Mouse (Mus musculus): ENCODE measurements around the gene Pef1. TPM values are rescaled to one million over a fixed set of nuclear protein-coding genes. Genes with fewer than 3 reads are reported as not detected.

Pef1 gene
- polyA plus RNA-seq, 2 experiments = 24.9 to 38.9 TPM

GRCm38 (mm10) chr4:130071758-130072157, 30.6 kb upstream of the Pef1 start:
- Histone ChIP-seq H3K27ac (no peak overlapping the region), H3K4me2 (ENCODE audit: low read depth) (no peak overlapping the region), H3K9ac (replicated peaks) (no peak overlapping the region), H3K9me3 (ENCODE audit: control insufficient read depth, low read length) (no peaks in the 10 kb centered on the region), H3K36me3 (replicated peaks; ENCODE audit: control insufficient read depth, insufficient read depth, low read depth) (no peaks in the 10 kb centered on the region), H3K4me3 (ENCODE audit: insufficient read depth in 1 of 2, low read depth in 2 of 2, low read length in 2 of 2) (no peak overlapping the region), H3K4me1 (replicated peaks; ENCODE audit: control insufficient read depth in 2 of 2, insufficient read depth in 2 of 2, low read length in 1 of 2) (no peaks in the 10 kb centered on the region), H3K27me3 (ENCODE audit: control insufficient read depth, insufficient read depth, low read length) (no peaks in the 10 kb centered on the region)
- ATAC-seq (ENCODE audit: insufficient read depth) = no peak
- DNase-seq (ENCODE audit: low read depth in 3 of 3, low spot score in 3 of 3) = no peak
- TF ChIP-seq CTCF (IDR thresholded peaks at IDR 0.05; ENCODE audit: low read depth) (no peak), EP300 (IDR thresholded peaks at IDR 0.05; ENCODE audit: low read depth) (no peak)
- 27% methylated on average over 2 of the region's 2 CpGs for WGBS (ENCODE audit: insufficient replicate concordance)

- DNase-seq (ENCODE audit: low read depth in 3 of 3, low spot score in 3 of 3) (no peak), ATAC-seq (ENCODE audit: insufficient read depth) (no peak)
- H3K36me3 ChIP-seq (replicated peaks; ENCODE audit: control insufficient read depth, insufficient read depth, low read depth) = no peaks in the 10 kb centered on the region
- no peak overlapping the region for H3K4me2 ChIP-seq (ENCODE audit: low read depth)
- TF ChIP-seq CTCF (IDR thresholded peaks at IDR 0.05; ENCODE audit: low read depth) (no peak), EP300 (IDR thresholded peaks at IDR 0.05; ENCODE audit: low read depth) (no peak)
- H3K4me3 ChIP-seq (ENCODE audit: insufficient read depth in 1 of 2, low read depth in 2 of 2, low read length in 2 of 2) = no peak overlapping the region
- no peak overlapping the region for H3K9ac ChIP-seq (replicated peaks)
- no peaks in the 10 kb centered on the region for H3K9me3 ChIP-seq (ENCODE audit: control insufficient read depth, low read length)
- WGBS (ENCODE audit: insufficient replicate concordance) = 55% methylated on average over 4 of the region's 4 CpGs
- H3K27me3 ChIP-seq (ENCODE audit: control insufficient read depth, insufficient read depth, low read length) = no peaks in the 10 kb centered on the region
- H3K27ac ChIP-seq = no peak overlapping the region
- no peaks in the 10 kb centered on the region for H3K4me1 ChIP-seq (replicated peaks; ENCODE audit: control insufficient read depth in 2 of 2, insufficient read depth in 2 of 2, low read length in 1 of 2)
These were observed 29.0 kb upstream of the Pef1 start for GRCm38 (mm10) chr4:130073367-130073766.

- Histone ChIP-seq H3K27me3 (ENCODE audit: control insufficient read depth, insufficient read depth, low read length) (no peaks in the 10 kb centered on the region), H3K4me1 (replicated peaks; ENCODE audit: control insufficient read depth in 2 of 2, insufficient read depth in 2 of 2, low read length in 1 of 2) (no peaks in the 10 kb centered on the region), H3K9me3 (ENCODE audit: control insufficient read depth, low read length) (no peaks in the 10 kb centered on the region), H3K27ac (no peak overlapping the region), H3K4me3 (ENCODE audit: insufficient read depth in 1 of 2, low read depth in 2 of 2, low read length in 2 of 2) (no peak overlapping the region), H3K9ac (replicated peaks) (no peak overlapping the region), H3K4me2 (ENCODE audit: low read depth) (no peak overlapping the region), H3K36me3 (replicated peaks; ENCODE audit: control insufficient read depth, insufficient read depth, low read depth) (no peaks in the 10 kb centered on the region)
- ATAC-seq (ENCODE audit: insufficient read depth) = no peak
- TF ChIP-seq EP300 (IDR thresholded peaks at IDR 0.05; ENCODE audit: low read depth) (no peak), CTCF (IDR thresholded peaks at IDR 0.05; ENCODE audit: low read depth) (no peak)
- WGBS (ENCODE audit: insufficient replicate concordance) = 61% methylated on average over 17 of the region's 17 CpGs
- no peak for DNase-seq (ENCODE audit: low read depth in 3 of 3, low spot score in 3 of 3)
These were observed 27.4 kb upstream of the Pef1 start for GRCm38 (mm10) chr4:130074761-130075515.

- no peaks in the 10 kb centered on the region for H3K9me3 ChIP-seq (ENCODE audit: control insufficient read depth, low read length)
- TF ChIP-seq EP300 (IDR thresholded peaks at IDR 0.05; ENCODE audit: low read depth) (no peak), CTCF (IDR thresholded peaks at IDR 0.05; ENCODE audit: low read depth) (no peak)
These were observed 25.5 kb upstream of the Pef1 start for GRCm38 (mm10) chr4:130076856-130077255.

GRCm38 (mm10) chr4:130078816-130079485, 23.4 kb upstream of the Pef1 start:
- DNase-seq (ENCODE audit: low read depth in 3 of 3, low spot score in 3 of 3) = no peak
- Histone ChIP-seq H3K27me3 (ENCODE audit: control insufficient read depth, insufficient read depth, low read length) (no peaks in the 10 kb centered on the region), H3K9me3 (ENCODE audit: control insufficient read depth, low read length) (no peaks in the 10 kb centered on the region), H3K27ac (no peak overlapping the region), H3K4me3 (ENCODE audit: insufficient read depth in 1 of 2, low read depth in 2 of 2, low read length in 2 of 2) (no peak overlapping the region), H3K36me3 (replicated peaks; ENCODE audit: control insufficient read depth, insufficient read depth, low read depth) (no peaks in the 10 kb centered on the region), H3K4me2 (ENCODE audit: low read depth) (no peak overlapping the region), H3K4me1 (replicated peaks; ENCODE audit: control insufficient read depth in 2 of 2, insufficient read depth in 2 of 2, low read length in 1 of 2) (no peaks in the 10 kb centered on the region), H3K9ac (replicated peaks) (no peak overlapping the region)
- no peak for TF ChIP-seq CTCF (IDR thresholded peaks at IDR 0.05; ENCODE audit: low read depth)
- no peak for TF ChIP-seq EP300 (IDR thresholded peaks at IDR 0.05; ENCODE audit: low read depth)
- WGBS (ENCODE audit: insufficient replicate concordance) = 42% methylated on average over 17 of the region's 17 CpGs
- ATAC-seq (ENCODE audit: insufficient read depth) = no peak

More at GRCm38 (mm10) chr4:130076856-130077255, 25.5 kb upstream of the Pef1 start:
- DNase-seq (ENCODE audit: low read depth in 3 of 3, low spot score in 3 of 3) (no peak), ATAC-seq (ENCODE audit: insufficient read depth) (no peak)
- Histone ChIP-seq H3K27me3 (ENCODE audit: control insufficient read depth, insufficient read depth, low read length) (no peaks in the 10 kb centered on the region), H3K27ac (no peak overlapping the region), H3K9ac (replicated peaks) (no peak overlapping the region), H3K4me3 (ENCODE audit: insufficient read depth in 1 of 2, low read depth in 2 of 2, low read length in 2 of 2) (no peak overlapping the region), H3K4me1 (replicated peaks; ENCODE audit: control insufficient read depth in 2 of 2, insufficient read depth in 2 of 2, low read length in 1 of 2) (no peaks in the 10 kb centered on the region), H3K36me3 (replicated peaks; ENCODE audit: control insufficient read depth, insufficient read depth, low read depth) (no peaks in the 10 kb centered on the region), H3K4me2 (ENCODE audit: low read depth) (no peak overlapping the region)
- 44% methylated on average over 8 of the region's 8 CpGs for WGBS (ENCODE audit: insufficient replicate concordance)
